Mouse (Mus musculus) B cell, adult 67 days (primary cell): Measurements from ENCODE around the gene Chek1. TPM values are rescaled to one million over a fixed set of nuclear protein-coding genes. Genes with fewer than 3 reads are reported as not detected.

Experiments
- total RNA-seq, 2 experiments: library from RNA; stranded (reverse); gene quantifications; 4 replicates each; pipeline ENCODE4 v1.2.4; 2023

The Chek1 gene
- 1 to 10 TPM; 6.2 to 10.0 TPM for total RNA-seq

DNA sequence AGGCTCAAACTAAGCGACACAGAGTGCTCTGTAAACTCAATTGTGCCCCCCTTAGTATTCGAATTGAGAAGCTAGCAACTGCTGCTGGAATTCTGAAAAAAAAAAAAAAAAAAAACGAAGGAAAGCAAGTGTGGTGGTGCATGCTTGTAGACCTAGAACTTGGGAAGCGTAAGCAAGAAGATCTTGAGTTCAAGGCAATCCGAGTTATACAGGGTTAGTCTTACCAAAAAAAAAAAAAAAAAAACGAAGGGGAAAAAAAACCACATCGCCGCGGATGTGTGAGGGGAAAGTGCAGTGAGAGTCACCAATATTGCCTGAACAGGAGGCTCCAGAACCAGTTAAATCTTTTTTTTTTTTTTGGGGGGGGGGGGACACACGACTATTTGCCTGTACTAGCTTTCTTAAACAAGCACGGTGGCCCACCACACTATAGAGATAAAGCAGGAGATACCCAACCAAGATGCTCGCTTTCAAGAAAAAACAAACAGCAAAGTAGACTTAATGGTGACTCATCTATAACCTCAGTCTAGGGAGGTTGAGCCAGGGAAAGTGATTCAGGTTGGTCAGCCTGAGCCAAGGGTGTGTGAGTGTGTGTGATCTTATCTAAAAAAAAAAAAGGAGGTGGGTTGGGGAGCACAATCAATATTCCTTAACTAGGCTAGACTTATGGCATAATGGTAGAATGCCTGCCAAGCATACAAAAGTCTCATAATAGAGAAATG, at the start of gene Chek1:
TSS of gene Chek1 (minus strand) at position 32 of the 722 bp plus-strand sequence.

DNA sequence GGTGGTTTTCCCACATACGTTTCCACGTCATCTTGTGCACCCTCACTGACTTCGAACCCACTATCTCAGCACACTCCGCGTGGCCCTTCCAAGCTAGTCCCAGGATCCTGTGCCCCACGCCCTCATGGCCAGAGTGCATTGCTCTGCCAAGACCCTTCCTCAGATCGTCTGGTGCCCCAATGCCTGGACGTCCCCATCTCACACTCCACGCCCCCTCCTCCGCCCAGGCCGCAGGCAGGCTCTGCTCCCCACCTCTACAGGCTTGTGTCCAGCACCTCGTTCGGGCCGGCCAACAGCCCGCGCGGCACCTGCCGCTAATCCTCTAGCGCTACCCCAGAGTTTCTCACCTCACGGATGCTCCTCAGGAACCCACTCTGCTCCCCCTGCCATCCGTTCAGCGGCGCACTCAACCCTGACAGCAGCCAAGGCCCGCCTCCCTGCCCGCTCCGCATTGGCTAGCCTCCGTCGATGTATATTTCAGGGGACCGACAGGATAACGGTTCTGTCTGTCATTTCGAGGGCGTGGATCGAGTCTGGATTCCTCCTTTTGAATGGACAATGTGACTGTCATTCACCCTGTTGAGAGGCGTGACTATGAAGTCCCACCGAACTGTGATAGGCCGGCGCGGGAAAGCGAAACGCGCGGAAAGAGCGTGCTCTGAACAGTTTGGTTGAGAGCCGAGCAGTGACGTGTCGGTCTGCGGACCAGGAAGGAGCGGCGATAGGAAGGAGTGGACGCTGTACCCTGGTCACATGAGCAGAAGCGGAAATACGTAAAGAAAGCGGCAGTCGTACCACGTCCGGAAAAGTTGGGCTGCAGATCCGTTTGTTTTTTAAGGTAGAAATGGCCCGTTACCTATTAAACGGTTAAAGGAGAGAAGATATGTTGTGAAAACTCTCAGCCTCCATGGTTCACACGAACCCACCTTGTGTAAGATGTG, 40.6 kb upstream of the Chek1 start, which contains the start of gene Stt3a:
TSS of gene Stt3a (minus strand) at position 477 of the 941 bp plus-strand sequence.

DNA sequence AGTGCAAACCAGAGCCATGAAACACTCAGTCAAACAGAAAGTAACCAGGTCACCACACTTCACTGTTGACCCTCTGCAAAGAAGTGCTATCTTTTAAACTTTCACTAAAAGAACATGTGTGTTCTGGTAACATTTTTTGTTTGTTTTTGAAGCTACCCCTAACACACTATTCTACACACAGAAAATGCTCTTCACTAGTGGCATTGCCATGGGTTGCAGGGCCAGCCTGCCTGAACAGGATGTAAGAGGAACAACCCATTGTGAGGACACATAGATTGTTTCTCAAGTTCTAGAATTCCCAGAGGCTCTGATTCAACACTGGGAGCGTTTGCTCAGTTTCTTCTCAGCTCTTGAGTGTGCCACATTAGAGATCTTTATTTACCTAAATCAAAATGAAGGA, 33.9 kb downstream of the Chek1 start, which contains the start of gene Acrv1:
TSS of gene Acrv1 (plus strand) at position 301 of the 400 bp plus-strand sequence.

Other genes starting within 250 kb of the Chek1 start
- not detected for gene Gm5615, start 185.1 kb downstream of the Chek1 start, total RNA-seq
- gene Gm17689, start 144.4 kb downstream of the Chek1 start, total RNA-seq, result not detected
- gene A630095E13Rik, start 83.7 kb downstream of the Chek1 start, total RNA-seq, result not detected
- gene Acrv1, start 33.8 kb downstream of the Chek1 start, total RNA-seq, result not detected
- 100 to 1,000 TPM; 137 to 145 TPM for gene Stt3a, start 40.6 kb upstream of the Chek1 start, total RNA-seq
- gene Ei24, start 70.3 kb upstream of the Chek1 start, total RNA-seq, result 10 to 100 TPM; 35.5 to 45.4 TPM
- gene Fez1, start 94.8 kb upstream of the Chek1 start, total RNA-seq, result not detected